Mouse (Mus musculus) ES-E14 (cell line): ENCODE measurements at regions not wholly inside any gene's neighbourhood (a gene's known extent, or its start where the extent isn't known, plus 50 kb on each side); places are given as distances from the start of the nearest gene placed in this dataset.

ENCODE experiments used
- HCFC1 ChIP-seq: IDR thresholded peaks from 2 replicates; pipeline ENCODE4 v1.6.1; 2012; ENCODE audit warnings: low read length, inconsistent platforms, borderline replicate concordance; ENCODE audit not compliant: insufficient read depth
- MAFK ChIP-seq: IDR thresholded peaks from 2 replicates; pipeline ENCODE4 v1.6.1; 2014; ENCODE audit warnings: mild to moderate bottlenecking, low read depth, low read length, inconsistent platforms; ENCODE audit not compliant: insufficient read depth
- ZNF384 ChIP-seq: IDR thresholded peaks from 2 replicates; pipeline ENCODE4 v1.6.1; 2012; ENCODE audit warnings: low read depth, low read length, inconsistent platforms

GRCm38 (mm10) chr1:181285600-181285999 lies 66.8 kb upstream of the Cnih3 start:
- no peak for TF ChIP-seq MAFK
- no peak for TF ChIP-seq ZNF384
- no peak for TF ChIP-seq HCFC1
